Mouse (Mus musculus) neural tube, embryonic 11.5 days (tissue): ENCODE results near the gene Hnrnpab. TPM values are rescaled to one million over a fixed set of nuclear protein-coding genes. Genes with fewer than 3 reads are reported as not detected.
A peak's percentile ranks its signal among the peaks of the same experiment; 100 is the strongest.

Source experiments
- ATAC-seq: fragments of 200-750 bp; cut with Nextera tagmentation; 2 replicates; pipeline ENCODE4 v1.8.0; 2017; ENCODE audit warnings: moderate number of reproducible peaks, mild to moderate bottlenecking, moderate TSS enrichment, moderate library complexity; ENCODE audit not compliant: insufficient read depth, low FRiP score, low TSS enrichment
- DNase-seq: peaks from one replicate; pipeline ENCODE4 v3.0.0-alpha.2; 2015; ENCODE audit warnings: low spot score
- H3K27ac ChIP-seq: fragments of 300-500 bp; sonication (generic); 2 replicates; pipeline ENCODE4 v1.5.1; 2014; ENCODE audit warnings: low read depth, mild to moderate bottlenecking, low read length
- H3K27me3 ChIP-seq: fragments of 300-500 bp; sonication (generic); 2 replicates; pipeline ENCODE4 v1.6.1; 2014; ENCODE audit warnings: mild to moderate bottlenecking, low read length, mixed read lengths; ENCODE audit not compliant: control insufficient read depth, insufficient read depth
- H3K36me3 ChIP-seq: fragments of 300-500 bp; sonication (generic); 2 replicates; pipeline ENCODE4 v1.6.1; 2014; ENCODE audit warnings: mild to moderate bottlenecking, low read length, moderate library complexity, mixed read lengths; ENCODE audit not compliant: control insufficient read depth, insufficient read depth
- H3K4me1 ChIP-seq: fragments of 300-500 bp; sonication (generic); 2 replicates; pipeline ENCODE4 v1.6.1; 2014; ENCODE audit warnings: low read length, mixed read lengths; ENCODE audit not compliant: control insufficient read depth, insufficient read depth
- H3K4me2 ChIP-seq: fragments of 300-500 bp; sonication (generic); 2 replicates; pipeline ENCODE4 v1.6.1; 2014; ENCODE audit warnings: low read depth, mild to moderate bottlenecking, moderate library complexity
- H3K4me3 ChIP-seq: fragments of 300-500 bp; sonication (generic); 2 replicates; pipeline ENCODE4 v1.5.1; 2014; ENCODE audit warnings: low read depth, low read length
- H3K9ac ChIP-seq: fragments of 300-500 bp; sonication (generic); 2 replicates; pipeline ENCODE4 v1.6.1; 2014; ENCODE audit warnings: mild to moderate bottlenecking, low read length
- H3K9me3 ChIP-seq: fragments of 300-500 bp; sonication (generic); 2 replicates; pipeline ENCODE4 v1.6.1; 2016; ENCODE audit warnings: low read length; ENCODE audit not compliant: control insufficient read depth
- WGBS: fragments of 180-500 bp; shearing (Covaris S2); extraction: QIAGEN DNeasy Blood & Tissue Kit; methylation state at CpG from one replicate; pipeline ENCODE4 v1.1.7; 2014; 5-methylcytosine and 5-hydroxymethylcytosine counted together
- polyA plus RNA-seq: library from polyadenylated mRNA; unstranded; fragments of >200 nt; fragmentation: Nextera tagmentation; extraction: Ambion mirVana; gene quantifications from 2 replicates; pipeline ENCODE4 v1.2.1, GENCODE M21; 2014

Hnrnpab gene
- 764 and 777 TPM in 2 replicates for polyA plus RNA-seq

DNA sequence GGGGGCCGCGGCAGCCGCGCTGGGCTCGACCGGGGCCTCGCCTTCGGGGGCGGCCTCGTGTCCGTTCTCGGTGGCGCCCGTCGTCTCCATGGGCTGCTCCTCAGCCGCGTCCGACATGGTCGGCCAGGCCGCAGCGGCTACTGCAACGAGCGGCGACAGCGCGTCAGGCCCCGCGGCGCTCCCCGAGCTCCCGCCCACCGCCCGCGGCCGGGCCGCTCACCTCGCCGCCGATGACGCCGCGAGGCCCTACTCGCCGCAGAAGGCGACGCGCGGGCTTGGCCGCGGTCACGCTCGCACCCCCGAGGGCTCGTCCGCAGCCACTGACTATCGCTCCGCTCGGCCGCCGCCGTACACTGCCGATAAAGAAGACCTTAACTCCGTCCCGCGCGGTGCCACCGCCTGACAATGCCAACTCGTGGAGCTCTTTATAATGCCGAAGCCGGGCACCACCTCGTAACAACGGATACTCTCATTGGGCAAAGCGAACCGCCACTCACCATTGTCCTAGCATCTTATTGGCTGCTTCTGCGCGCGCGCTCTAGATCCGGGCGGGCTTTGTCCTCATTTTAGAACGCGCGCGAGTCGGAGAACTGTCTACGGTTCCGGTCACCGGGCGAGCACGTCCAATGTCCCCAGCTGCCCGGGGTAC is at the start of gene Hnrnpab:
Hnrnpab (minus strand) TSS at position 401 of the 649 bp plus-strand sequence.
- H3K36me3 ChIP-seq = peaks cover 17% of the 10 kb centered on the region
- H3K27ac ChIP-seq = peak within 1 kb of the TSS; percentile 96
- peaks cover 14% of the 10 kb centered on the region for H3K4me1 ChIP-seq
- H3K4me3 ChIP-seq = peak within 1 kb of the TSS; percentile 93
- WGBS = under 1% methylated on average over 89 of the region's 91 CpGs
- DNase-seq (peak; percentile 98), ATAC-seq (peak; percentile 94)
- H3K27me3 ChIP-seq = no peaks in the 10 kb centered on the region
- peak within 1 kb of the TSS; percentile 77 for H3K4me2 ChIP-seq
- H3K9me3 ChIP-seq = no peaks in the 10 kb centered on the region
- peak within 1 kb of the TSS; percentile 100 for H3K9ac ChIP-seq

DNA sequence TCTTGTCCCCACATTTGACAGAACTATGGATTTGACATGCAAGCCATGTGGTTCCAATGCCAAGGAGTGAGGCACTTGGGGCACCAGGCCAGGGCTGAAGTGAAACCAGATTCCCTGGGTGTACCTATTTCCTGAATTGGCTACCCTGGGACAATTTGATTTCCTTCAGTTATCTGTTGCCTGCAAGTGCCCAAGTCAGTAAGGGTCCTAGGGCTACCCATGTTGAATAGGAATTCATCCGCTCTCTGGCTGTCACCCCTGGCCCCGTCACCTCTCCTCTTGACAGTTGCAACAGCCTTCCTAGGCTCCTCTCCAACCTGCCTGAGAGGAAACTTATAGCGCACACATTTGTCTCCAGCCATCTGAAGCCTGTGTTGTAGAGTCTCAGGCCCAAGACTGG is 48.2 kb upstream of the Hnrnpab start:
- Histone ChIP-seq H3K4me2 (no peak overlapping the region), H3K27me3 (peaks cover 4% of the 10 kb centered on the region; the same call in 1 of the 2 replicates), H3K4me1 (peaks cover 4% of the 10 kb centered on the region), H3K9me3 (no peaks in the 10 kb centered on the region), H3K4me3 (no peak overlapping the region), H3K27ac (no peak overlapping the region), H3K9ac (no peak overlapping the region), H3K36me3 (no peaks in the 10 kb centered on the region)
- 89% methylated on average over 3 of the region's 3 CpGs for WGBS
- no peak for DNase-seq
- no peak for ATAC-seq

DNA sequence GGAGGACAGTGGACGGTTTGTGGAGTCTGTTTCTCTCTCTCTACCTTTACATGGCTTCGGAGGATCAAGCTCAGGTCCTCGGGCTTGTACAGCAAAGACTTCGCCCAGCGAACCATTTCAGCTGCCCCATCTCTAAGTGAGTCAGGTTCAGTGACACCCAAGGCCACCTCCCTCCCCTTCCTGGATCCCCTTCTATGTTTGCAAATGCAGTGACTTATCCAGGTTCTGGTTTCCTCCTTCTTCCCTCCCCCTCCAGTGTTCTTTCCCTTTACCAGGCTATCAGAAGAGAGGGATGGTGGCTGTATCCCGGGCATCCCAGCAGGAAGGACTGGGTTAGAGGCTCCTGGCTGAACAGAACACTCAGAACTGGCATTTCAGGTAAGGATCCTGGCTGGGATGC is 47.1 kb upstream of the Hnrnpab start:
- ATAC-seq = no peak
- WGBS = 89% methylated on average over 6 of the region's 6 CpGs

DNA sequence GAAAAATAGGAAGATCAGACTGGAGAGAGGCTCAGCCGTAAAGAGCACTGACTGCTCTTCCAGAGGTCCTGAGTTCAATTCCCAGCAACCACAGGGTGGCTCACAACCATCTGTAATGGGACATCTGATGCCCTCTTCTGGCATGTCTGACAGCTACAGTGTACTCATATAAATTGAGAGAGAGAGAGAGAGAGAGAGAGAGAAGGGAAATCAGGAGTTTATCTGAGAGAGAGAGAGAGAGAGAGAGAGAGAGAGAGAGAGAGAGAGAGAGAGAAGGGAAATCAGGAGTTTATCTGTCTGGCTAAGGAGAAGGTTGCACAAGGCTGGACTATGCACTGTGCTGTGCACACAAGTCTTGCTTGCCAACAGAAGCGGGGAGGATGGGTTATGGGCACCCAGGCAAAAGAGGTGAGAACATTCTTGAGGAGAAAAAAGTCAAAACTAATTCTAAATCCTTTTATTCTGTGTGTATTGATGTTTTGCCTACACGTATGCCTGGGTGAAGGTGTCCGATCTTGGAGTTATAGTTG is 46.3 kb upstream of the Hnrnpab start:
- Histone ChIP-seq H3K9ac (no peak overlapping the region), H3K4me3 (no peak overlapping the region), H3K4me2 (no peak overlapping the region), H3K4me1 (peaks cover 18% of the 10 kb centered on the region), H3K9me3 (no peaks in the 10 kb centered on the region), H3K36me3 (no peaks in the 10 kb centered on the region), H3K27me3 (peaks cover 9% of the 10 kb centered on the region; the same call in 1 of the 2 replicates), H3K27ac (no peak overlapping the region)
- WGBS = 93% methylated on average over 4 of the region's 4 CpGs
- DNase-seq = no peak
- no peak for ATAC-seq

More for the DNA sequence above, 47.1 kb upstream of the Hnrnpab start:
- Histone ChIP-seq H3K9me3 (no peaks in the 10 kb centered on the region), H3K36me3 (no peaks in the 10 kb centered on the region), H3K27ac (no peak overlapping the region), H3K27me3 (peaks cover 9% of the 10 kb centered on the region; the same call in 1 of the 2 replicates), H3K9ac (no peak overlapping the region), H3K4me1 (peaks cover 11% of the 10 kb centered on the region), H3K4me2 (no peak overlapping the region), H3K4me3 (no peak overlapping the region)
- DNase-seq = no peak

DNA sequence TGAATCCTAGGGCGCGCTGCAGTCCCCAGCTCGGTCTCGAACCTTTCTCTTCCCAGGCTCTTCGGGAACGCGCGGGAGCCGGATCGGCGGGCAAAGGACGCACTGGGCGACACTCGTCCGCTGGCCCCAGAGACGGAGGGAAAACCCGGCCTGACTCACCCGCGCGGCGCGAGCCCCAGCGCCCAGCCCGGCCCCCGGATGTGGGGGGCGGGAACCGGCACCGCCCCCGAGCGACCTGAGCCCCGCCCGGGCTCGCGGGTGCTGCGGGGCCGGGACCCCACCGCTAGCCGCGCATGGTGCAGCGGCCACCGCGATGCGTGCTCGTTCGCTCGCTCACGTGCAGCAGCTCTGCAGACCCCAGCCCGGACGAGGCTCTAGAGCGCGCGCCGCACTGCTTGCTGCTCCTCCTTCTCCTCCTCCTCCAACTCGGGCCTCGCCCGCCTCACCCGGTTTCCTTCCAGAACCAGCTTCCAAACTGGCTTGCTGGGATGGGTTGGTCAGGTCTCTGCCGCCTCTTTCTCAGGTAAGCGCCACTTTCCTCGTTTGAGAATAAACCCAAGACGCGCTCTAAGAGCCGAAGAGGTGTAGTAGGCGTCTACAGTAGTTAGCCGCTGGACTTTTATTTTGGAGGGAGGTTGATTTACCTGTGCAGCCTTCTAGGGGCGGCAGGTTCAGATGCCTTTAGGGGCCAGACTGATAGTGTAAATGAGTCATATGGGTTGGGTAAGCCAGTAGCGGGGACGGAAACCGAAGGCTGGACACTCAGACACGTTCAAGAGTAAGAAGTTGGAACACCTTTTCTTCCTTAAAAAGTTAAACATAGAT is 44.3 kb upstream of the Hnrnpab start, which contains the start of the genes N4bp3 and D930048N14Rik:
N4bp3 (minus strand) TSS at position 152 of the 825 bp plus-strand sequence.
D930048N14Rik (plus strand) TSS at position 264 of the 825 bp plus-strand sequence.
- Histone ChIP-seq H3K4me1 (peaks cover 19% of the 10 kb centered on the region), H3K36me3 (no peaks in the 10 kb centered on the region), H3K4me2 (peak within 1 kb of the TSS; percentile 95), H3K4me3 (peak within 1 kb of the TSS; percentile 63), H3K9me3 (no peaks in the 10 kb centered on the region), H3K9ac (peak within 1 kb of the TSS; percentile 69), H3K27ac (no peak within 1 kb of the TSS), H3K27me3 (peaks cover 9% of the 10 kb centered on the region; the same call in 1 of the 2 replicates)
- DNase-seq (peak; percentile 68), ATAC-seq (peak; percentile 64)
- 2% methylated on average over 66 of the region's 70 CpGs for WGBS

DNA sequence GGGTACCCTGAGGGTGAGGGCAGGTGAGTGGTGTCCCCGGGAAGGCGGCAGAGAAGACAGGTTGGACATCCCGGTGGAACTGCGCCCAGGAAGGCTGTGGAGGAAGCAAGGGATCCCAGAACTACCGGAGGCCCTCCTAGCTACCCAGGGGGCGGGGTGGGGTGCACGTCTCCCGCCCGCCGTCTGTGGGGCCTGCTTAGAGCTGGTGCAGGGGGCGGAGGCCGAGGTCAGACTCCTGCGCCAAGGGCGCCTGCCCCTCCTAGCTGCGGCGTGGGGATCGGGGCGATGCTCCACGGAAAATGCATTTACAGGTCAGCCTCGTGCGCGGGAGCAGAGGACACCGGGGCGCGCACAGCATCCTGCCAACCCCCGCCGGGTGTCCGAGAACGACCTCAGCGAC is 43.6 kb upstream of the Hnrnpab start:
- DNase-seq = no peak
- H3K27ac ChIP-seq = no peak overlapping the region
- H3K4me2 ChIP-seq = peak overlapping the region; percentile 95
- H3K9ac ChIP-seq = peak overlapping the region; percentile 69
- 0 out of 2 replicates have a peak, but pooled peaks cover 1% of the 10 kb centered on the region for H3K36me3 ChIP-seq
- peaks cover 19% of the 10 kb centered on the region for H3K4me1 ChIP-seq
- 0 out of 2 replicates have a peak, but pooled peaks have one; percentile 6 for ATAC-seq
- H3K4me3 ChIP-seq = peak overlapping the region; percentile 63
- H3K27me3 ChIP-seq = peaks cover 9% of the 10 kb centered on the region; the same call in 1 of the 2 replicates
- H3K9me3 ChIP-seq = no peaks in the 10 kb centered on the region
- WGBS = under 1% methylated on average over 29 of the region's 30 CpGs

DNA sequence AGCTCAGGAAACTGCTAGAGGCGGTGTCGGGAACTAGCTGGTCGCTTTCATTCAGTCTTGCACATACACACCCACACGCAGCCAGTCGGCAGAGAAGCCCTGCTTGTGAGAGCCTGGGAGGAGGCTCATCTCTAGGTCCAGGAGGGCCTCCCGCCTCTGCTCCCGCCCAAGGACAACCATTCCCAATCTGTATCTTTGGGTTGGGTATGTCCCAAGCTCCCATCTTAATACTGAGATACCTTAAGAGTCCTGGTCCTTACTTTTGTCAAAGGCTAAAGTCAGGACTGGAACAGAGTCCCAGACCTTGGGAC is 43.2 kb upstream of the Hnrnpab start:
- H3K9me3 ChIP-seq = no peaks in the 10 kb centered on the region
- 0 out of 2 replicates have a peak, but pooled peaks cover 2% of the 10 kb centered on the region for H3K36me3 ChIP-seq
- WGBS = 1% methylated on average over 7 of the region's 7 CpGs
- H3K27ac ChIP-seq = no peak overlapping the region
- DNase-seq (peak; percentile 39), ATAC-seq (no peak)
- H3K27me3 ChIP-seq = peaks cover 9% of the 10 kb centered on the region; the same call in 1 of the 2 replicates
- peak overlapping the region; percentile 63 for H3K4me3 ChIP-seq
- H3K4me1 ChIP-seq = peaks cover 19% of the 10 kb centered on the region
- H3K9ac ChIP-seq = peak overlapping the region; percentile 69
- peak overlapping the region; percentile 95 for H3K4me2 ChIP-seq

DNA sequence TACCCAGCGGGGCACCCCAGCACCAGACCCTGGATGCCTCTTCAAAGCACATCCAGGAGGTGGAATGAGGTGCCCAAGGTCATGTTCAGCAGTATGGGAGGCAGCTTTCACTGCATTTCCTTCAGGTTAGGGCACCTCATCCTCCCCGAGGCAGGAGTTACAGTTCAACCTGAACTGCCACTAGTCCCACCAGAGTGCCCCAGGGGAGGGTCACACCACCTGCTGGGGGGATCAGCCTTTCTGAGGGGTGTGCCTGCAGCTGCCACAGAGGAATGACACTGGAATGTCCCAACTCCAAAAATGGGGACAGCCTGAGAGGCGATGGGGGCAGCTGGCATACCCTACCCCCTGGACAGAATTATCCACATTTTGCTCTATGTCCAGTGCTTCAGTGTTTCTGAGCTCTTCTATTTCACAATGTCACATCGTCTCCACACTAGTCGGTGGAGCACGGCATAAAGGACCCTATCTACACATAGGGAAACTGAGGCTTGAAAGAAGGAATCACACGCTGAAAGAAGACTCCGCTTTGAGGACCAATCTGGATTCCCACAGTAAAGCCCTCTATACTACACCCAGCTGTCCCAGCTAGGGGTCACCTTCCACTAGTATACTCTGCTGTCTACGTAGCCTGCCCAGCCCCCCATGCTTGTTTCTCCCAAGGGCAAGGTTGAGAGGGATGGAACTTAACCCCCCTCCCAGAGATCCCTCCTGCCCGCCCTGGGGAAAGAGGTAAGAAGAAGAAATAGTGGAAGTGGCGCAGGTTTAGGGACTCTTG is 42.7 kb upstream of the Hnrnpab start:
- DNase-seq (no peak), ATAC-seq (no peak)
- peak overlapping the region; percentile 63 for H3K4me3 ChIP-seq
- no peaks in the 10 kb centered on the region for H3K9me3 ChIP-seq
- H3K27me3 ChIP-seq = peaks cover 9% of the 10 kb centered on the region; the same call in 1 of the 2 replicates
- H3K9ac ChIP-seq = no peak overlapping the region
- H3K4me1 ChIP-seq = peaks cover 19% of the 10 kb centered on the region
- peaks cover 4% of the 10 kb centered on the region; the same call in 1 of the 2 replicates for H3K36me3 ChIP-seq
- peak overlapping the region; percentile 95 for H3K4me2 ChIP-seq
- no peak overlapping the region for H3K27ac ChIP-seq
- WGBS = 26% methylated on average over 11 of the region's 11 CpGs
